Mouse (Mus musculus): ENCODE results near the gene Vps11. TPM values are rescaled to one million over a fixed set of nuclear protein-coding genes. Genes with fewer than 3 reads are reported as not detected.

The Vps11 gene
- polyA plus RNA-seq, 1 experiment: 40.8 TPM

DNA sequence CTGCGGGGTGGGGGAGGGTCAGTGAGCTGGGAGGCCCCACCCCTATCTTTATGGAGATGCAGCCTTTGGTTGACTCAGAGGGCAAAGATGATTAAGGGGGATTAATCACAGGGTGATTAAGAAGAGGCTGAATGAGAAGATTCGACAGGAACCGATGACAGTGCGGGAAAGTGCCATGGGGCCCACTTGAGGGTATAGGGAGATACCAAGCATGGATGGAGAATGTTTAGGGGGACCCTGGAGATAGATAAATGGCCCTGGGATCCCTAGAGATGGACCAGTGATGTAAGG, 47.3 kb downstream of the Vps11 start:
- H3K4me3 ChIP-seq (ENCODE audit: control insufficient read depth, insufficient read depth, low read length): no peak overlapping the region
- DNase-seq: no peak
- no peak overlapping the region for H3K27ac ChIP-seq (ENCODE audit: control insufficient read depth, insufficient read depth, low read length)
- H3K4me1 ChIP-seq (replicated peaks; ENCODE audit: control insufficient read depth, insufficient read depth, low read length): peaks cover 17% of the 10 kb centered on the region
- no peak for TF ChIP-seq CTCF (IDR thresholded peaks at IDR 0.05; ENCODE audit: borderline replicate concordance, control insufficient read depth, extremely low read depth, insufficient read depth, low read length, poor library complexity)
- TF ChIP-seq POLR2A (IDR thresholded peaks at IDR 0.05; ENCODE audit: control insufficient read depth, extremely low read depth, insufficient read depth, low read length, poor library complexity): no peak
- 93% methylated on average over 4 of the region's 4 CpGs for WGBS
- H3K27me3 ChIP-seq (ENCODE audit: control insufficient read depth, insufficient read depth, low read length): no peaks in the 10 kb centered on the region
- peaks cover 48% of the 10 kb centered on the region for H3K36me3 ChIP-seq (ENCODE audit: control insufficient read depth, insufficient read depth, low read length)

DNA sequence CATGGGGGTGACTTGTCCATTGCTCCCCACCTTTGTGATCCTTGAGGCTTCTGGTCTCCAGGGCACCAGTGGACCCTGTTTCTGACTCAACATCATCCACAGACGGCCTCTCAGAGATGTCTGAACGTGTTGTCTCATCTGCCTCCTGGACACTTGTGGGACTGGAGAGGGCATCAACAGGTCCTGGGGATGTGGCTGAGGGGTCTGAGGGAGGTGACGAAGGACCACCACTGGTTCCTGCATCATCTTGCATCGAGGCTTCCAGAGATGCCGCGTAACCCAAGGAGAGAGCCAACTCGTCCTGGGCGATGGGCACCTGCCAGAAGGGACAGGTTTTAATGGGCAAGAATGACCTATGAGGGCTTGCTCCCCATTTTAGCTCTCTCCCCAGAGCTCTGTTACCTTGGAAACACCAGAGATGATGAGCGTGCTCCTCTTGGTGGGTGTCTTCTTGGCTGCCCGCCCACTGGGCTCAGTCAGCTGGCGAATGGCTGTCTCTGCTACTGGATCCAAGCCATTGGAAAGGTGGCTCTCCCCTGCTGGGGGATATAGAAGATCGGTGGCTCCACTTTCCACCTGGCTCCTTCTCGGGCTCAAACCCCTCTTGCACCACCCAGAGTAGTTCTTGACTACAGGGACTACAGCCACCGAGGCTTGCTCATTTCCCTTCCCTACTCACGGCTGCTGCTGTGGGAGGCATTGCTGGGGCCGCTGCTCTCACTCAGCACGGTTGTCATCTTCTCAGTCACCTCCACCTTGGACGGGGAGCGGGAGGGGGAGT, 47.8 kb downstream of the Vps11 start:
- 95% methylated on average over 19 of the region's 19 CpGs for WGBS
- Histone ChIP-seq H3K36me3 (ENCODE audit: control insufficient read depth, insufficient read depth, low read length) (peaks cover 48% of the 10 kb centered on the region), H3K4me1 (replicated peaks; ENCODE audit: control insufficient read depth, insufficient read depth, low read length) (peaks cover 12% of the 10 kb centered on the region), H3K4me3 (ENCODE audit: control insufficient read depth, insufficient read depth, low read length) (no peak overlapping the region), H3K27ac (ENCODE audit: control insufficient read depth, insufficient read depth, low read length) (no peak overlapping the region), H3K27me3 (ENCODE audit: control insufficient read depth, insufficient read depth, low read length) (no peaks in the 10 kb centered on the region)
- TF ChIP-seq POLR2A (IDR thresholded peaks at IDR 0.05; ENCODE audit: control insufficient read depth, extremely low read depth, insufficient read depth, low read length, poor library complexity) (no peak), CTCF (IDR thresholded peaks at IDR 0.05; ENCODE audit: borderline replicate concordance, control insufficient read depth, extremely low read depth, insufficient read depth, low read length, poor library complexity) (no peak)
- DNase-seq: no peak

DNA sequence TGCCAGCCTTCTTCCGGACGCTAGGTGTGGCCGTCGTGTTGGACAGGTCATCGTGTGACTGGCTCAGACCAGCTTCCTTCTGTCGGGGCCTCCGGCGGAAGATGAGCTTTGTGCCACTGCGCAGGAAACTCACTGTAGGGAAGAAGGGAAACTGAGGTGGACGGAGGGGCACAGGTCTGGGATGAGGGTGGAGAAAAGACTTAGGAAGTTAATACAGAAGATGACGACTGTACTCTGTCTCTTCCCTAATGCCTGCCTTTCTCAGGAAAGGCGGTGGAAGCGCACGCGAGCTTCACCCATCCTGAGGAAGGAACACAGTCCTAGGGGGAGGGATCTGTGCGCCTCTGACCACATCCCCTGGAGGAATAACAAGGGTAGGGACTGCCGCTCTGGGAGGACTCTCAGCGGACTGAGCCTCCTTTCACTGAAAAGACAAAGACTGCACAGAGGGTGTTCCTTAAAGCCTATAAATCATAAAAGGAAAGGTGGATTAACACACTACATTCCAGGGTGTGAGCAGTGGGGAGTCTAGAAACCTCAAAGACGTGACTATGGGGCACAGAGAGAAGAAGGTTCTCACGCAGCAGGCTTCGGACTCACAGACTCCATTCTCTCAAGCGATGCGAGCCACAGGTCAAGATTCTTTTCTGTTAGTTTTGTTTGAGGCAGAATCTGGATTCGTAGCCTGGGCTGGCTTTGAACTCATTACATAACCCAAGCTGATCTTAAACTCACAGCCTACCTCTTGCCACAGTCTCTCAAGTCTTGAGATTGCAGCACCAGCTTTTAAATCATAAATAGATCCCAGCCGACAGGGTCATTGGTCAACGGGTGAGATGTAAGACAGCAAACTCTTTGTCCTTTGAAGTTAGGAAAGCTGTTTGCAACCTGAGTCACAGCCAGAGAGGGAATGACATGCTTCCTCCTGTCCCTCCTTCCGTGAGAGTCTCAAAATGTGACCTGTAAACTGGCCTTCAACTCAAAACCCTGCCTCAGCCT, 50.0 kb downstream of the Vps11 start:
- WGBS: 88% methylated on average over 27 of the region's 27 CpGs
- Histone ChIP-seq H3K27me3 (ENCODE audit: control insufficient read depth, insufficient read depth, low read length) (no peaks in the 10 kb centered on the region), H3K4me1 (replicated peaks; ENCODE audit: control insufficient read depth, insufficient read depth, low read length) (peaks cover 12% of the 10 kb centered on the region), H3K36me3 (ENCODE audit: control insufficient read depth, insufficient read depth, low read length) (peaks cover 48% of the 10 kb centered on the region), H3K4me3 (ENCODE audit: control insufficient read depth, insufficient read depth, low read length) (no peak overlapping the region), H3K27ac (ENCODE audit: control insufficient read depth, insufficient read depth, low read length) (no peak overlapping the region)
- DNase-seq: no peak
- TF ChIP-seq CTCF (IDR thresholded peaks at IDR 0.05; ENCODE audit: borderline replicate concordance, control insufficient read depth, extremely low read depth, insufficient read depth, low read length, poor library complexity) (no peak), POLR2A (IDR thresholded peaks at IDR 0.05; ENCODE audit: control insufficient read depth, extremely low read depth, insufficient read depth, low read length, poor library complexity) (no peak)

DNA sequence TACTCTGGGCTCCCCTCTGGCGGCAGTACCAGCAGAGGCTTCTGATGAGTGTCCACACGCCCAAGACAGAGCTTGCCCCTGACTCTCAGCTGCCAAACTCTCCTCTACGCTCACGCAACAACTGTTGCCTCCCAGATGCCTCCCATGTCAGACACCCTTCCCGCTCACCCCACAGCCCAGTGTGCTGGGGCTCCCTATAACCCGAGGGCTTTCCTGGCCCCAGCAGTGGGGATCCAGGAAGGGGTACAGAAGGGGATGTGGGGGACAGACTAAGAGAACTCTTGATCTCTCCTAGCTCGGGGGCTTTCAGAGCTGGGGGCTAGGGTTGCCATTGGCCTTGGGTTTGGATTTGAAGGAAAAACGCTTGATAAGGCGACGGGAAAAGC, 50.7 kb downstream of the Vps11 start:
- no peak for DNase-seq
- Histone ChIP-seq H3K36me3 (ENCODE audit: control insufficient read depth, insufficient read depth, low read length) (peaks cover 42% of the 10 kb centered on the region), H3K27me3 (ENCODE audit: control insufficient read depth, insufficient read depth, low read length) (no peaks in the 10 kb centered on the region), H3K27ac (ENCODE audit: control insufficient read depth, insufficient read depth, low read length) (no peak overlapping the region), H3K4me1 (replicated peaks; ENCODE audit: control insufficient read depth, insufficient read depth, low read length) (peaks cover 15% of the 10 kb centered on the region), H3K4me3 (ENCODE audit: control insufficient read depth, insufficient read depth, low read length) (no peak overlapping the region)
- 92% methylated on average over 10 of the region's 10 CpGs for WGBS
- no peak for TF ChIP-seq POLR2A (IDR thresholded peaks at IDR 0.05; ENCODE audit: control insufficient read depth, extremely low read depth, insufficient read depth, low read length, poor library complexity)
- no peak for TF ChIP-seq CTCF (IDR thresholded peaks at IDR 0.05; ENCODE audit: borderline replicate concordance, control insufficient read depth, extremely low read depth, insufficient read depth, low read length, poor library complexity)

DNA sequence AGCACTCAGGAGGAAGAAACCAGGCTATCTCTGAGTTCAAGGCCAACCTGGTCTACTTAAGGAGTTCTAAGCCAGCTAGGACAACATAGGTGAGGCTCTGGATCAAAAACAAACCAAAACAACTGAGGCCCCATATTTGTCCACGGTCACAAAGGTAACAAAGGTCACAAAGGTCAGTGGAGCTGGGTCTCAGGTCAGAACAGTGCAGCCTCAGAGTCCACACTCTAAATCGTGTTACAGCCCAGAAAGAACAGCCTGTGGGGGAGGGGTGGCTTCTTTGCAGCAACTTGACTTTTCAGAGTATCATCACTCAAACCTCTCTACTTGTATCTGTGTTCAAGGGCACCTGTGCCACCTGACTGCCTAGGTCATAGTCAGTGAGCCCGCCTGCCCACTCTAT, 51.7 kb downstream of the Vps11 start:
- TF ChIP-seq CTCF (IDR thresholded peaks at IDR 0.05; ENCODE audit: borderline replicate concordance, control insufficient read depth, extremely low read depth, insufficient read depth, low read length, poor library complexity) (no peak), POLR2A (IDR thresholded peaks at IDR 0.05; ENCODE audit: control insufficient read depth, extremely low read depth, insufficient read depth, low read length, poor library complexity) (no peak)
- H3K36me3 ChIP-seq (ENCODE audit: control insufficient read depth, insufficient read depth, low read length): peaks cover 32% of the 10 kb centered on the region

DNA sequence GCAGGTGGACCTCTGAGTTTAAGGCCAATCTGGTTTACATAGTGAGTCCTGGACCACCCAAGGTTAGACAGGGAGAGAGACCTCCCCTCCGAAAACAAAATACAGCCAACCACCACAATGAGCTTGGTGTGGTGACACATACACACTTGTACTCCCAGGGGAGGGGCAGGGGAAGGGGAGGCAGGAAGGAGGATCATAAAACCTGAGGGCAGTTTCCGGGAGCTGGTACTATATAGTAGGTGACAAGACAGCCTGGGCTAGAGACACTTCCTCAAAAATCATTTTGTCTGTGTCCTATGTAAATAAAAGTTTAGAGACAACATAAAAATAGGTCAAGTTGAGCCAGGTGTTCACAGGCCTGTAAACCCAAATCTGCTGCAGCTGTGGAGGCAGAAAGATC, 54.2 kb downstream of the Vps11 start:
- H3K36me3 ChIP-seq (ENCODE audit: control insufficient read depth, insufficient read depth, low read length): peaks cover 13% of the 10 kb centered on the region
- no peak for TF ChIP-seq CTCF (IDR thresholded peaks at IDR 0.05; ENCODE audit: borderline replicate concordance, control insufficient read depth, extremely low read depth, insufficient read depth, low read length, poor library complexity)
- TF ChIP-seq POLR2A (IDR thresholded peaks at IDR 0.05; ENCODE audit: control insufficient read depth, extremely low read depth, insufficient read depth, low read length, poor library complexity): no peak
- 76% methylated on average over 2 of the region's 2 CpGs for WGBS
- H3K4me3 ChIP-seq (ENCODE audit: control insufficient read depth, insufficient read depth, low read length): no peak overlapping the region
- peak; percentile 41 for DNase-seq
- H3K27ac ChIP-seq (ENCODE audit: control insufficient read depth, insufficient read depth, low read length): peak overlapping the region; percentile 93
- H3K4me1 ChIP-seq (replicated peaks; ENCODE audit: control insufficient read depth, insufficient read depth, low read length): peaks cover 17% of the 10 kb centered on the region
- no peaks in the 10 kb centered on the region for H3K27me3 ChIP-seq (ENCODE audit: control insufficient read depth, insufficient read depth, low read length)

More for the DNA sequence above, 51.7 kb downstream of the Vps11 start:
- H3K4me1 ChIP-seq (replicated peaks; ENCODE audit: control insufficient read depth, insufficient read depth, low read length): peaks cover 15% of the 10 kb centered on the region
- WGBS: 93% methylated on average over 3 of the region's 3 CpGs
- DNase-seq: no peak
- H3K27me3 ChIP-seq (ENCODE audit: control insufficient read depth, insufficient read depth, low read length): no peaks in the 10 kb centered on the region
- no peak overlapping the region for H3K27ac ChIP-seq (ENCODE audit: control insufficient read depth, insufficient read depth, low read length)
- no peak overlapping the region for H3K4me3 ChIP-seq (ENCODE audit: control insufficient read depth, insufficient read depth, low read length)

All from thymus, adult 2 months (tissue).